Mouse (Mus musculus) myocyte (in vitro differentiated cells): ENCODE results near the gene Gabrd. TPM values are rescaled to one million over a fixed set of nuclear protein-coding genes. Genes with fewer than 3 reads are reported as not detected.

Source experiments
- H3K27me3 ChIP-seq: one replicate; pipeline ENCODE4 v1.6.1; 2011; ENCODE audit not compliant: control insufficient read depth, insufficient read depth, insufficient read length
- H3K36me3 ChIP-seq: one replicate; pipeline ENCODE4 v1.6.1; 2011; ENCODE audit not compliant: control insufficient read depth, insufficient read depth
- H3K4me2 ChIP-seq: one replicate; pipeline ENCODE4 v1.6.1; 2011; ENCODE audit warnings: low read depth, control low read depth
- H3K4me3 ChIP-seq: one replicate; pipeline ENCODE4 v1.5.1; 2011; ENCODE audit warnings: mild to moderate bottlenecking, control low read depth, moderate library complexity
- H3K79me2 ChIP-seq: one replicate; pipeline ENCODE4 v1.6.1; 2011; ENCODE audit not compliant: control insufficient read depth, insufficient read depth
- H3ac ChIP-seq: one replicate; pipeline ENCODE4 v1.6.1; 2011; ENCODE audit not compliant: control insufficient read depth, insufficient read length
- CEBPB ChIP-seq: IDR thresholded peaks from 2 replicates; pipeline ENCODE4 v1.6.1; 2011; ENCODE audit warnings: mild to moderate bottlenecking, moderate library complexity; ENCODE audit not compliant: poor library complexity, insufficient read depth, severe bottlenecking
- E2F4 ChIP-seq: IDR thresholded peaks from one replicate; pipeline ENCODE4 v1.6.1; 2011; ENCODE audit warnings: mild to moderate bottlenecking, control low read depth, moderate library complexity; ENCODE audit not compliant: insufficient read depth
- MAX ChIP-seq: IDR thresholded peaks from one replicate; pipeline ENCODE4 v1.6.1; 2011; ENCODE audit warnings: low read depth, mild to moderate bottlenecking, control low read depth
- MYOD1 ChIP-seq, 3 experiments: IDR thresholded peaks; one replicate each; pipeline ENCODE4 v1.6.1; 2011; ENCODE audit warnings: control low read depth in 2 of 3, low read depth in 2 of 3, mild to moderate bottlenecking in 2 of 3, moderate library complexity in 1 of 3; ENCODE audit not compliant: insufficient read length in 2 of 3, control insufficient read depth in 1 of 3
- MYOG ChIP-seq, 3 experiments: IDR thresholded peaks; one replicate each; pipeline ENCODE4 v1.6.1; 2011; ENCODE audit warnings: control low read depth in 2 of 3, low read depth in 2 of 3, mild to moderate bottlenecking in 2 of 3; ENCODE audit not compliant: insufficient read length in 2 of 3, control insufficient read depth in 1 of 3, insufficient read depth in 1 of 3
- POLR2A ChIP-seq: IDR thresholded peaks from one replicate; pipeline ENCODE4 v1.6.1; 2011; ENCODE audit warnings: low read depth, mild to moderate bottlenecking, control low read depth, moderate library complexity; ENCODE audit not compliant: insufficient read length
- POLR2AphosphoS2 ChIP-seq: IDR thresholded peaks from one replicate; pipeline ENCODE4 v1.6.1; 2011; ENCODE audit warnings: low read depth, control low read depth; ENCODE audit not compliant: insufficient read length
- REST ChIP-seq: IDR thresholded peaks from one replicate; pipeline ENCODE4 v1.6.1; 2011; ENCODE audit warnings: mild to moderate bottlenecking, control low read depth, moderate library complexity; ENCODE audit not compliant: insufficient read depth, insufficient read length
- SRF ChIP-seq: IDR thresholded peaks from one replicate; pipeline ENCODE4 v1.6.1; 2011; ENCODE audit warnings: low read depth; ENCODE audit not compliant: control insufficient read depth, insufficient read length
- TCF12 ChIP-seq: IDR thresholded peaks from one replicate; pipeline ENCODE4 v1.6.1; 2011; ENCODE audit warnings: mild to moderate bottlenecking, control low read depth; ENCODE audit not compliant: poor library complexity, insufficient read depth, severe bottlenecking
- TCF3 ChIP-seq: IDR thresholded peaks from one replicate; pipeline ENCODE4 v1.6.1; 2011; ENCODE audit warnings: low read depth, control low read depth; ENCODE audit not compliant: insufficient read length
- USF1 ChIP-seq: IDR thresholded peaks from one replicate; pipeline ENCODE4 v1.6.1; 2011; ENCODE audit warnings: low read depth, mild to moderate bottlenecking, control low read depth, moderate library complexity
- polyA plus RNA-seq: library from polyadenylated mRNA; unstranded; fragments of >200 nt; fragmentation: generic; extraction: Trizol; gene quantifications from one replicate; pipeline ENCODE4 v1.2.1, GENCODE M21; 2012; ENCODE audit warnings: missing spikeins

The Gabrd gene
- polyA plus RNA-seq, 1 experiment = 0.10 TPM

- no peak overlapping the region for H3K4me2 ChIP-seq
- no peak overlapping the region for H3ac ChIP-seq
- peaks cover 76% of the 10 kb centered on the region for H3K27me3 ChIP-seq
- no peak overlapping the region for H3K4me3 ChIP-seq
- no peaks in the 10 kb centered on the region for H3K79me2 ChIP-seq
- TF ChIP-seq REST = no peak
- TF ChIP-seq TCF3 = no peak
- TF ChIP-seq USF1 = no peak
- no peaks in the 10 kb centered on the region for H3K36me3 ChIP-seq
Measured at GRCm38 (mm10) chr4:155368684-155369083, 29.2 kb downstream of the Gabrd start.

GRCm38 (mm10) chr4:155367739-155368138 lies 30.2 kb downstream of the Gabrd start:
- no peak for TF ChIP-seq USF1
- TF ChIP-seq CEBPB = no peak
- TF ChIP-seq E2F4 = no peak
- TF ChIP-seq POLR2A = no peak
- no peak for TF ChIP-seq TCF3
- TF ChIP-seq TCF12 = no peak
- TF ChIP-seq MAX = no peak
- TF ChIP-seq REST = no peak
- TF ChIP-seq MYOG (IDR thresholded peaks at IDR 0.05; ENCODE audit: control insufficient read depth in 1 of 3, insufficient read depth in 1 of 3, insufficient read length in 2 of 3, low read depth in 2 of 3) = no peak
- no peak for TF ChIP-seq MYOD1 (IDR thresholded peaks at IDR 0.05; ENCODE audit: control insufficient read depth in 1 of 3, insufficient read length in 2 of 3, low read depth in 2 of 3)
- no peak for TF ChIP-seq POLR2AphosphoS2
- no peak for TF ChIP-seq SRF
- Histone ChIP-seq H3K36me3 (no peaks in the 10 kb centered on the region), H3K27me3 (peaks cover 83% of the 10 kb centered on the region), H3ac (no peak overlapping the region), H3K4me3 (no peak overlapping the region), H3K79me2 (no peaks in the 10 kb centered on the region), H3K4me2 (no peak overlapping the region)

- Histone ChIP-seq H3K4me3 (no peak overlapping the region), H3K36me3 (no peaks in the 10 kb centered on the region), H3K79me2 (no peaks in the 10 kb centered on the region), H3ac (no peak overlapping the region), H3K27me3 (peaks cover 85% of the 10 kb centered on the region), H3K4me2 (no peak overlapping the region)
- no peak for TF ChIP-seq POLR2AphosphoS2
- no peak for TF ChIP-seq SRF
- TF ChIP-seq TCF12 = no peak
- TF ChIP-seq MYOD1 (IDR thresholded peaks at IDR 0.05; ENCODE audit: control insufficient read depth in 1 of 3, insufficient read length in 2 of 3, low read depth in 2 of 3) = no peak
- TF ChIP-seq MAX = no peak
- TF ChIP-seq POLR2A = no peak
- no peak for TF ChIP-seq REST
- TF ChIP-seq USF1 = no peak
- no peak for TF ChIP-seq E2F4
- no peak for TF ChIP-seq CEBPB
Measured at GRCm38 (mm10) chr4:155366784-155367183, 31.1 kb downstream of the Gabrd start.

DNA sequence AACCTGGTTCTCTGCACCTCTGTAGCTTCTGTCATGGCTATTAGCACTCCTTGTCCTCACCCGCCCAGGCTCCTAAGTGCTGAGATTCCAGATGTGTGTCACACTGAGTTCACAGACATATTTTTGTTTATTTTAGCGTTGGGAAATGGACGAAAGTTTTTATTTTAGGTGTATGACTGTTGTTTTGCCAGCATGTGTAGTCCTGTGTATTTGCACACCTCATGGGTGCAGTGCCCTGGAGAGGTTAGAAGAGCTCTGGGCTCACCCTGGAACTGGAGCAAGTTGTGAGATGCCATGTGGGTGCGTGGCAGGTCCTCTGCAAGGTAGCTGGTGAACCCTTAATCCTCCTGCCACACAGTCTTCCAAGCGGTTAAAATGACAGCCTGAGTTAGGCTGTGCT lies 35.5 kb downstream of the Gabrd start:
- Histone ChIP-seq H3K27me3 (peaks cover 92% of the 10 kb centered on the region), H3K4me2 (no peak overlapping the region), H3K4me3 (no peak overlapping the region), H3ac (no peak overlapping the region), H3K36me3 (no peaks in the 10 kb centered on the region), H3K79me2 (no peaks in the 10 kb centered on the region)
- no peak for TF ChIP-seq TCF12
- TF ChIP-seq MYOD1 (IDR thresholded peaks at IDR 0.05; ENCODE audit: control insufficient read depth in 1 of 3, insufficient read length in 2 of 3, low read depth in 2 of 3) = no peak
- no peak for TF ChIP-seq POLR2A
- TF ChIP-seq MYOG (IDR thresholded peaks at IDR 0.05; ENCODE audit: control insufficient read depth in 1 of 3, insufficient read depth in 1 of 3, insufficient read length in 2 of 3, low read depth in 2 of 3) = no peak

- Histone ChIP-seq H3K4me2 (no peak within 1 kb of the TSS), H3K79me2 (no peaks in the 10 kb centered on the region), H3K36me3 (no peaks in the 10 kb centered on the region), H3ac (no peak within 1 kb of the TSS), H3K4me3 (no peak within 1 kb of the TSS), H3K27me3 (peaks cover 92% of the 10 kb centered on the region)
- no peak for TF ChIP-seq TCF3
- no peak for TF ChIP-seq REST
- no peak for TF ChIP-seq CEBPB
- TF ChIP-seq TCF12 = no peak
- no peak for TF ChIP-seq POLR2AphosphoS2
- no peak for TF ChIP-seq MAX
- TF ChIP-seq E2F4 = no peak
- no peak for TF ChIP-seq MYOG (IDR thresholded peaks at IDR 0.05; ENCODE audit: control insufficient read depth in 1 of 3, insufficient read depth in 1 of 3, insufficient read length in 2 of 3, low read depth in 2 of 3)
- TF ChIP-seq SRF = no peak
Measured at GRCm38 (mm10) chr4:155361303-155361791, 36.6 kb downstream of the Gabrd start, which contains the start of gene Prkcz. Gene Prkcz (minus strand): TSS chr4:155361361.
